Mouse (Mus musculus) layer of hippocampus, adult 18-20 months (tissue): ENCODE measurements at regions not wholly inside any gene's neighbourhood (a gene's known extent, or its start where the extent isn't known, plus 50 kb on each side); places are given as distances from the start of the nearest gene placed in this dataset.
"Not testable (repeated sequence)": the region's sequence is repeated elsewhere in the genome, so short reads cannot be mapped to it uniquely, and the experiment has no call there.

Experiments used
- DNase-seq, 2 experiments: peaks; one replicate each; pipeline ENCODE4 v3.0.0; 2022; ENCODE audit warnings: low spot score in 2 of 2

GRCm38 (mm10) chr8:113916649-113917048 is 68.1 kb upstream of the Adamts18 start:
- no peak for DNase-seq

DNA sequence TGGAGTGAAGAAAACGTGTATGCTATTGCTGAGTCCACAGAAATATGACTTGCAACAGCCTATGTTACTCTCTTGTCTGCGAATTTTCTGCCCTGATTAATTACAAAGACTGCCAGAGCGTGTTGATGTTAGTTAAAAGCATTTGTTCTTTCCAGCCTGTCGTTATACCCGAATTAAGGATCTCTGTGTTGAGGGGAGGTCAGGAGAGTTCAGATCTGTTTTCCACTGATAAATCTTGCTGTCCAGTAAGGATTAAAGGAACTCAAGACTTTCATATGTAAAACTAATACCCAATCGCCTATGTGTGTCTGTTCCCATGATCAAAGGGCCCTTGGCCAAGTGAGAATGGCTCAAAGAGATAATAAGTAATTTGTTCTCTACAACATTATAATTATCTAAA is 68.7 kb upstream of the Adamts18 start:
- no peak for DNase-seq

GRCm38 (mm10) chr8:113920306-113920705 is 71.8 kb upstream of the Adamts18 start:
- peak; percentile 21 to 61 for DNase-seq

DNA sequence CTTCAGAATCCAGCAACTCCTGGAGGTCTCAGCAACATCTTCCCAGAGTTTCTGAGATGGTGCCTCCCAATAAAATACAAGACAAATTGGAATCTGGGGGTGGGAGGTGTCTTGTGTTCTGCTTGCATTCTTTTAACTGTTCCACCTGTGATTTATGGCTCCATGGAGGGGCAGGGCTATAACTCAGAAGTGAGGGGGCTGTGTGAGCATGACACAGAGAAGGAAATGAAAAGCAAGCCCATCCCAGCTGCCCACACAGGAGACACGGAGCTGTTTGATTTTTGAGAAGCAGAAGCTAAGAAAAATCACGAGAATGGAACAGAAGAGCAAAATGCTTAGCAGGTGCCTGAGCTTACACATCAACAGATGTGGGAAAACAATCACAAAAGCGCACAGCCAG is 74.8 kb upstream of the Adamts18 start:
- no peak for DNase-seq

DNA sequence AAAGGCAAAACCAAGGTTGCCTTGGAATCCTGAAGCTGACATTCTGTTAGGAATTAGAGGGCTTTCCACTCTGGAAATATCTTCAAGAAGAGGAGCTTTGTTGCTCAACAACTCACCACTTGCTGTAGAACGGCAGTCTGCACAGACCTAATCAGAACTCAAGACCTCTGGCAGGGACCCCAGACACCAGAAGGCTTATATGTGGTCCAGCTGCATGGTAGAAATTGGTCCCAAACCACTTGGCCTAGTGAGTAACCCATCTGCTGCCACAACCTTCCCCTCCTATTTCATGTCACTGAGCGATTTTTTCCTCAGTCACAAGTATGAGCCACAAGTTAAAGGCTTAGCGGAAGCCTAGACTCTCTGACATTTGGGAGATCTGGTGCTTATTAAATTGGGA is 105.2 kb upstream of the Adamts18 start:
- DNase-seq: no peak

- DNase-seq: no peak
Observed at GRCm38 (mm10) chr8:113956439-113957043, 108.0 kb upstream of the Adamts18 start.

GRCm38 (mm10) chr8:113957821-113958220 is 109.3 kb upstream of the Adamts18 start:
- no peak for DNase-seq

DNA sequence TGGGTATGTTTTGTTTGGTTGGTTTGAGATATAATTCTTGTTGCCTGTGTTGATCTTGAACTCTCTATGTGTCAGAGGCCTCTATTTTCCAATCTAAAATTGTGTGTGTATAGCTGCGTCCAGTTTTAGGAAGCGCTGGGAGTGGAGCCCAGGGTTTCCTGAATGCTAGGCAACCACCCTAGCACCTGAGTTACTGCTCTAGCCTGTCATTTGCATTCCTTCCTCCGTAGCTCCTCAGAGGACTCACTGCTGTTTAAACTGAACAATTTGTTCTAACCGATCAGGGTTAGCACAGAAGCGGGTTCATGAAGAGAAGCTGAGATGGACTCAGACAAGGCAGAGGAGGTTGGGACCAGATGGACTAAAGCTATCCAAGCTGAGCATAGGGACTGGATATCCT is 127.3 kb upstream of the Adamts18 start:
- DNase-seq: no peak

GRCm38 (mm10) chr8:113976626-113977025 is 128.1 kb upstream of the Adamts18 start:
- DNase-seq: no peak

DNA sequence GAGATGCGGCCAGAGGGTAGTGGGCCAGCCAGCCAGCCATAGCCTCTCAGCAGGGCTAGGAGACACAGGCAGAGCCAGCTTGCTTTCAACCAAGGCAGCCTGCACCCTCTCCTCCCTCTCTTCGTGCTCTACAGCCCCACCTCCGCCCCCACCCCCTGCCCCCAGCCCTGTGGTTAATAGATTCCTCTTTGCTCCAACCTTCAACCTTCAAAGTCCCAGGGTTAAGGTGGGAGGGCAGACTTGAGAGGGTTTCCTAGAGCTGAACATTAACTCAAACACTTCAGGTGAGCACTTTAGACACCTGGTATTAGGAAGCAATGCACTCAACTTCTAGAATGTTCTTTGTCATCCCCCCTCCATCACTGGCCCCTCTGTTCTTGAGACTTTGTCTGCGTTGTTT is 128.5 kb upstream of the Adamts18 start:
- no peak for DNase-seq

DNA sequence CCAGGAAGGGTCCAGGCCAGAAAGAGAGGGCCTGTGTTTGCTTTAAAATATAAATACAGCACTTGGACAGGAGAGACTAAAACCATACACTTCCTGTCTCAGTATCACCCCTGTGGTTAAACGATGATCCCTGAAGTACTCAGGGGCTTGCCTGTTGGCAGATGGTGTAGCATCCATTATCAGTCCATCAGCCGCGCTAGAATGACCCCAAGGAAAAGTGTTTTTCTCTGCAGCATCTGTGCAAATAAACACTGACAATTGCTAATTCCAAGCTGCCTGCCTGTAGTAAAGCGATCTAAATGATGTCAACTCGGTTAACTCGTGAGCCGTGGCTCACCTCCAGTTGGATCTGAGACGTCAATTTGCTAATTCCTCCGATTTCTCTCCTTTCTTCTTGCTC is 130.4 kb upstream of the Adamts18 start:
- no peak for DNase-seq

DNA sequence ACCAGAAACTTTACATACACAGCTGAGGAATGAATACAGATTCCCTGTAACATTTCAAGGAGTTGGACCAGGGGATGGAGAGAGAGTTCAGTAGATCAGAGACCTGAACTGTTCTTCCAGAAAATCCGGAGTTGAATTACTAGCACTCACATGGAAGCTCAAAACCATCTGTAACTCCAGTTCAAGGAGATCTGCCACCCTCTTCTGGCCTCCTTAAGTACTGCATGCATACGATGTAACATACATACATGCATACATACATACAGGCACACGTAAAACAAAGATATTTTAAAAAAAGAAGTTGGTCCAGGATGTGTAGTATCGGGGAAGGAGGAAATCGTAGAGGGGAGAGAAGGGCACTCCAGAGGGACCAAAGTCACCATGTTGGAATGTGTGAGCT is 131.3 kb upstream of the Adamts18 start:
- no peak for DNase-seq

GRCm38 (mm10) chr8:113981339-113981738 is 132.8 kb upstream of the Adamts18 start:
- DNase-seq: no peak

DNA sequence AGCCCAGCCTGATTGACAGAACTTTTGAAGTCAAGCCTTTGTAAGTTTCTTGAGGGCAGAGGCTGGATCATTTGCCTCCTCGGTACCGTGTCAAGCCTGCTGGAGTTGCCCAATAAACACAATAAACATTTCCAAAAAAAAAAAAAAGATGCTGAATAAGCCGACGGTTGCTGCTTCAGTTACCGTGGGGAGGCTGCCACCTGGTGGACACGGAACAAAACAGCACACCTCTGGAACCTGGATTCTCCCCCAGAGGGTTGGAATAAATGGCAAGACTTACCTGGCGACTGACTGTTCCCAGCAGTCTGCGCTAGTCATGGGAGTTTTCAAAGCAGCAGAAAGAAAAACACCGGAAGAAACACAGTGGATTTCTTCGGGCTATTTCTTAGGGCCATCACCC is 136.3 kb upstream of the Adamts18 start:
- DNase-seq: peak; percentile 5 to 57

GRCm38 (mm10) chr8:113985471-113985870 is 136.9 kb upstream of the Adamts18 start:
- no peak for DNase-seq

DNA sequence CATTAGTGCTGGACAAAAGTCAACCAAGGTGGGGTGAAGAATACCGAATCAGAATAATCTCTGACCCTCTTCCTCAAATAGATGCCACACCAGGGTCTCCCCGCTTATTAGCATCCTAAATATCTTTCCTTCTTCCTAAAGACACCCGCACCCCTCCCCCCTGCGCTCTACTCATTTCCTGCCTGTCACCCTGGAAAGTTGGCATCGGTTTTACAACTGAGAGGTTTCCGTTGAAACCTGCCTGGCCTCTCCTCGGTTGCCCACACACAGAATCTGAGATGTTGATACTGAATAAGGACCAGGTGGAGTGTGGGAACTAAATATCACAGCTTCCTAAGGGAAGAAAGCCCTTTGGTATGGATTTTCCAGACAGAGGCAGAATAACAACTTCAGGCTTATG is 137.4 kb upstream of the Adamts18 start:
- no peak for DNase-seq

DNA sequence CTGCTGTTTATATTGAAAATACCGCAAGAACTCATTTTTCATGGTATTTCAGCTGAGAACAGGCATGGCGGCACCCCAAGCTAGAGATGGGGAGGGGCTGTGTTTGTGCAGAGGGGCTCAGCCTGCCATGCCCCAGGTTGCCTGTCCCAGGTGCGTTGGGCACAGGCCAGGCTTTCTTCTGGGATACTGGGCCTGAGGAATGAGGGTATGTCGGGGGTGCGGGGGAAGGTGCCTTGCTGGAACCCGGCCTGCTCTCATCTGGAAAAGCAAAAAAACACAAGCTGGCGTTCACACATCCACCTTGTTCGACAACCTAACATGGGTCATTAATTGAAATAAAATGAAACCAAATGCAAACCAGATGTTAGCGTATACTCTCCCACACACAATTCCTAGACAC is 142.2 kb upstream of the Adamts18 start:
- DNase-seq: no peak

DNA sequence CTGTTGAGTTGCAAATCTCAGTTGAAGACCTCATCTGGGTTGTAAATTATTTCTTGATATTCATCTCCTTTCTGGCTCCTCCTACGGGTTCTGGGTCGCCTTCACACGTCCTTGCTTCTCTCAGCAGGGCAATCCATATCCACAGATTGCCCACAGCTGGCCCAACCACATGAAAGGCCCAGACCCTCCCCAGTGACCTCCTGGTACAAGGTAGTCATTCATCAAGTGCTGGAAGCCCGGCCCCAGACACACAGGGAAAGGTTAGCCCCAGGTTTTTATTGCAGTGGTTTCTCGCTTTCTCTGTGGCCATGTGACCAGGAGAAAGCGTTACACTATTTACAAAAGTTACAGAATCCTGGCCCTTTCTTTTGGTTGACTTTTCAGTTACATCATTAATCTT is 134.5 kb upstream of the Nudt7 start:
- no peak for DNase-seq

GRCm38 (mm10) chr8:114001674-114002073 is 131.7 kb upstream of the Nudt7 start:
- DNase-seq: no peak

DNA sequence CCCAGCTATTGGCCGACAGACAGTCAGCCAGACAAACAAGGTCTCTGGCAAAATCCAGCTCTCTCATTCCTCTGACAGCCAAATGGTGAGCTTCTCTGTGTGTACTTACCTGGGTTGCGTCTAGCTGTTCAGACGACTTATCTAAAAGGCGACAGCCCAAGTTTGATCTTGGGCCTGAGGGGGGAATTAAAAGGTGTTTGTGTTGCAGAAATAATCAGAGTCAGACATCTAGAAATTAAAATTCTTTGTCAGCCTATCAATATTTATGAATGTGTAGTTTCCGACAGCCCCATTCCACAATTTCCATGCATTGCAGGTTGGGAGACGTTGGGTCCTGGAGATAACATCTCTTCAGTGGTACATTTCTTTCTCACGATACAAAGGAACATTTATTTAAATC is 128.9 kb upstream of the Nudt7 start:
- no peak for DNase-seq

DNA sequence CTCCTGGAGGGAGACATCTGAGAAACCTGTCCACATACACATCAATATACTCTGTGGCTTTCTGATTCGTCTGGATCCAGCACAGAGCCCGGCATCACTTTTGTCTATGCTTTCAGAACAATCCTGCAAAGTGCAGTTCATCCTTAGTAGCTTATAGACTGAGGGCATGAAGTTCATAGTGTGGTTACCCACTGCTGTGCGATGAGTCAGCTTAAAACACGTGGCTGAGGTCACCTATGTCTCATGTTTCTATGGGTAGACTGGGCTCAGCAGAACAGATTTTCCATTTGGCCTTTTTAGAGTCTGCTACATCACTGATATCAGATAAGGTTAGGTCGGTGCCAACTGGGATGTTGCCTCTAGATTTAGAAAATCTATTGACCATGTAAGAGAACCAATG is 126.8 kb upstream of the Nudt7 start:
- no peak for DNase-seq

DNA sequence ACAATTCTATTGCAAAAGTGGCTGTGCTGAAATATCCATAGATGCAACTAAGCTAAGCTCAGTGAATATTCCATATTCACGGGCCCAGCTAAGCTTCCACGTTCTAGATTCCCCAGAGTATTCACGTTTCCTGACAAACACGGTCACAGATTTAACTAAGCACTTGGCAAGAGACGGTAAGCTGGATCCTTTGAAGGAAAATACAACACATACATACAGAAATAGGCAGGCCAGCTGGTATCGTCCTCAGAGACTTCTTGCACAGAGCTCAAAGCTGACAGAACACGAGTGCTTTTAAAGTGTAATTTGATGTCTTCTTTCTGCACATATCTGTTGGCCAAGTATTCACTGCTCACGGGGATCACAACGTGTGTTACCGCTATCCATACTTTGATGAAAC is 126.3 kb upstream of the Nudt7 start:
- peak in 1 of 2 experiments; percentile 19 for DNase-seq

GRCm38 (mm10) chr8:114018364-114018763 is 115.0 kb upstream of the Nudt7 start:
- no peak for DNase-seq

DNA sequence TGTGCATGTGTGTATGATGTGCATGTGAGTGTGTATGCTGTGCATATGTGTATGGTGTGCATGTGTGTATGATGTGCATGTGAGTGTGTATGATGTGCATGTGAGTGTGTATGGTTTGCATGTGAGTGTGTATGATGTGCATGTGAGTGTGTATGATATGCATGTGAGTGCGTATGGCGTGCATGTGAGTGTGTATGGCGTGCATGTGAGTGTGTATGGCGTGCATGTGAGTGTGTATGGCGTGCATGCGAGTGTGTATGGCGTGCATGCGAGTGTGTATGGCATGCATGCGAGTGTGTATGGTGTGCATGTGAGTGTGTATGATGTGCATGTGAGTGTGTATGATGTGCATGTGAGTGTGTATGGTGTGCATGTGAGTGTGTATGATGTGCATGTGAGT is 103.2 kb upstream of the Nudt7 start:
- DNase-seq: not testable (repeated sequence)
